Mouse (Mus musculus) cerebellum, adult 11-12 months (tissue): Measurements from ENCODE around the gene Dlg5.
A peak's percentile ranks its signal among the peaks of the same experiment; 100 is the strongest.

Experiments
- DNase-seq: peaks from one replicate; pipeline ENCODE4 v3.0.0; 2022

Gene Dlg5

GRCm38 (mm10) chr14:24185514-24185913, 60.2 kb downstream of the Dlg5 start:
- DNase-seq, result no peak

- DNase-seq, result no peak
Measured at GRCm38 (mm10) chr14:24182955-24183354, 62.8 kb downstream of the Dlg5 start.

GRCm38 (mm10) chr14:24181811-24182506, 63.8 kb downstream of the Dlg5 start:
- DNase-seq, result peak; percentile 66

GRCm38 (mm10) chr14:24179466-24179991, 66.2 kb downstream of the Dlg5 start:
- DNase-seq, result no peak

- DNase-seq, result no peak
Measured at GRCm38 (mm10) chr14:24176609-24177008, 69.1 kb downstream of the Dlg5 start.

GRCm38 (mm10) chr14:24173326-24173725, 72.4 kb downstream of the Dlg5 start:
- DNase-seq, result no peak

- no peak for DNase-seq
Measured at GRCm38 (mm10) chr14:24171639-24172311, 73.9 kb downstream of the Dlg5 start.

GRCm38 (mm10) chr14:24166046-24166445, 79.7 kb downstream of the Dlg5 start:
- DNase-seq, result no peak

GRCm38 (mm10) chr14:24164721-24165367, 80.9 kb downstream of the Dlg5 start:
- no peak for DNase-seq

- no peak for DNase-seq
Measured at GRCm38 (mm10) chr14:24162856-24163255, 82.9 kb downstream of the Dlg5 start.

GRCm38 (mm10) chr14:24148892-24149291, 96.8 kb downstream of the Dlg5 start:
- no peak for DNase-seq

GRCm38 (mm10) chr14:24144821-24145220, 100.9 kb downstream of the Dlg5 start:
- no peak for DNase-seq

- no peak for DNase-seq
Measured at GRCm38 (mm10) chr14:24144421-24144820, 101.3 kb downstream of the Dlg5 start.

GRCm38 (mm10) chr14:24142926-24143430, 102.7 kb downstream of the Dlg5 start:
- DNase-seq, result no peak

- DNase-seq, result no peak
Measured at GRCm38 (mm10) chr14:24141727-24142126, 104.0 kb downstream of the Dlg5 start.

GRCm38 (mm10) chr14:24140297-24140812, 105.4 kb downstream of the Dlg5 start:
- no peak for DNase-seq

- DNase-seq, result no peak
Measured at GRCm38 (mm10) chr14:24136908-24137307, 108.8 kb downstream of the Dlg5 start.

GRCm38 (mm10) chr14:24134623-24135290, 111.0 kb downstream of the Dlg5 start:
- no peak for DNase-seq

GRCm38 (mm10) chr14:24133801-24134200, 111.9 kb downstream of the Dlg5 start:
- no peak for DNase-seq

- DNase-seq, result no peak
Measured at GRCm38 (mm10) chr14:24132092-24132491, 113.6 kb downstream of the Dlg5 start.

- no peak for DNase-seq
Measured at GRCm38 (mm10) chr14:24125069-24125468, 120.7 kb downstream of the Dlg5 start.

GRCm38 (mm10) chr14:24124171-24124570, 121.5 kb downstream of the Dlg5 start:
- DNase-seq, result no peak

GRCm38 (mm10) chr14:24106734-24107133, 139.0 kb downstream of the Dlg5 start:
- DNase-seq, result no peak
